Mouse (Mus musculus): ENCODE measurements around the gene Myoz2. TPM values are rescaled to one million over a fixed set of nuclear protein-coding genes. Genes with fewer than 3 reads are reported as not detected.
A peak's percentile ranks its signal among the peaks of the same experiment; 100 is the strongest.

Myoz2 gene
- polyA plus RNA-seq, 1 experiment from 2014 or later: 0.09 TPM

- Histone ChIP-seq H3K9ac (ENCODE audit: low read depth, low read length) (no peak overlapping the region), H3K4me1 (replicated peaks; ENCODE audit: control insufficient read depth, insufficient read depth, low read length) (0 out of 2 replicates have a peak, but pooled peaks cover 4% of the 10 kb centered on the region), H3K27me3 (replicated peaks; ENCODE audit: control insufficient read depth, insufficient read depth, low read length) (no peaks in the 10 kb centered on the region), H3K4me2 (replicated peaks; ENCODE audit: low read depth) (no peak overlapping the region), H3K4me3 (ENCODE audit: low read depth, low read length) (no peak overlapping the region), H3K27ac (ENCODE audit: low read depth, low read length) (peak overlapping the region; percentile 29; the same call in 1 of the 2 replicates), H3K9me3 (ENCODE audit: control insufficient read depth) (no peaks in the 10 kb centered on the region), H3K36me3 (ENCODE audit: control insufficient read depth, insufficient read depth) (no peaks in the 10 kb centered on the region; the same call in 1 of the 2 replicates)
- ATAC-seq: no peak; the same call in 1 of the 2 replicates
- no peak for TF ChIP-seq CTCF (IDR thresholded peaks at IDR 0.05; ENCODE audit: low read depth)
Measured at GRCm38 (mm10) chr3:123073351-123073750, 38.5 kb upstream of the Myoz2 start.

- no CpG with 5 or more reads among the region's 1 CpGs for WGBS
- ATAC-seq: peak; percentile 75
- Histone ChIP-seq H3K36me3 (ENCODE audit: control insufficient read depth, insufficient read depth) (no peaks in the 10 kb centered on the region; the same call in 1 of the 2 replicates), H3K4me1 (replicated peaks; ENCODE audit: control insufficient read depth, insufficient read depth, low read length) (0 out of 2 replicates have a peak, but pooled peaks cover 4% of the 10 kb centered on the region), H3K27ac (ENCODE audit: low read depth, low read length) (no peak overlapping the region), H3K9ac (ENCODE audit: low read depth, low read length) (no peak overlapping the region), H3K4me2 (replicated peaks; ENCODE audit: low read depth) (no peak overlapping the region), H3K9me3 (ENCODE audit: control insufficient read depth) (no peaks in the 10 kb centered on the region), H3K27me3 (replicated peaks; ENCODE audit: control insufficient read depth, insufficient read depth, low read length) (no peaks in the 10 kb centered on the region), H3K4me3 (ENCODE audit: low read depth, low read length) (no peak overlapping the region)
- no peak for TF ChIP-seq CTCF (IDR thresholded peaks at IDR 0.05; ENCODE audit: low read depth)
Measured at GRCm38 (mm10) chr3:123072472-123072871, 37.7 kb upstream of the Myoz2 start.

GRCm38 (mm10) chr3:123070996-123071395 lies 36.2 kb upstream of the Myoz2 start:
- Histone ChIP-seq H3K27me3 (replicated peaks; ENCODE audit: control insufficient read depth, insufficient read depth, low read length) (no peaks in the 10 kb centered on the region), H3K9ac (ENCODE audit: low read depth, low read length) (no peak overlapping the region), H3K36me3 (ENCODE audit: control insufficient read depth, insufficient read depth) (no peaks in the 10 kb centered on the region; the same call in 1 of the 2 replicates), H3K9me3 (ENCODE audit: control insufficient read depth) (no peaks in the 10 kb centered on the region), H3K4me3 (ENCODE audit: low read depth, low read length) (no peak overlapping the region), H3K4me2 (replicated peaks; ENCODE audit: low read depth) (no peak overlapping the region), H3K4me1 (replicated peaks; ENCODE audit: control insufficient read depth, insufficient read depth, low read length) (0 out of 2 replicates have a peak, but pooled peaks cover 4% of the 10 kb centered on the region), H3K27ac (ENCODE audit: low read depth, low read length) (no peak overlapping the region)
- 86% methylated on average over 1 of the region's 1 CpGs for WGBS
- no peak for ATAC-seq
- TF ChIP-seq CTCF (IDR thresholded peaks at IDR 0.05; ENCODE audit: low read depth): no peak

GRCm38 (mm10) chr3:123066836-123067235 lies 32.0 kb upstream of the Myoz2 start:
- 93% methylated on average over 7 of the region's 7 CpGs for WGBS
- H3K4me3 ChIP-seq (ENCODE audit: low read depth, low read length): no peak overlapping the region
- H3K4me1 ChIP-seq (replicated peaks; ENCODE audit: control insufficient read depth, insufficient read depth, low read length): peaks cover 7% of the 10 kb centered on the region; the same call in 1 of the 2 replicates
- no peaks in the 10 kb centered on the region for H3K27me3 ChIP-seq (replicated peaks; ENCODE audit: control insufficient read depth, insufficient read depth, low read length)
- no peak overlapping the region for H3K4me2 ChIP-seq (replicated peaks; ENCODE audit: low read depth)
- ATAC-seq: no peak
- H3K36me3 ChIP-seq (ENCODE audit: control insufficient read depth, insufficient read depth): no peaks in the 10 kb centered on the region
- no peak overlapping the region for H3K9ac ChIP-seq (ENCODE audit: low read depth, low read length)
- H3K27ac ChIP-seq (ENCODE audit: low read depth, low read length): no peak overlapping the region
- no peaks in the 10 kb centered on the region for H3K9me3 ChIP-seq (ENCODE audit: control insufficient read depth)
- TF ChIP-seq CTCF (IDR thresholded peaks at IDR 0.05; ENCODE audit: low read depth): no peak

- no peak for ATAC-seq
- Histone ChIP-seq H3K9me3 (ENCODE audit: control insufficient read depth) (no peaks in the 10 kb centered on the region), H3K4me2 (replicated peaks; ENCODE audit: low read depth) (no peak overlapping the region), H3K36me3 (ENCODE audit: control insufficient read depth, insufficient read depth) (no peaks in the 10 kb centered on the region), H3K27me3 (replicated peaks; ENCODE audit: control insufficient read depth, insufficient read depth, low read length) (no peaks in the 10 kb centered on the region), H3K4me1 (replicated peaks; ENCODE audit: control insufficient read depth, insufficient read depth, low read length) (peaks cover 7% of the 10 kb centered on the region; the same call in 1 of the 2 replicates), H3K4me3 (ENCODE audit: low read depth, low read length) (no peak overlapping the region), H3K27ac (ENCODE audit: low read depth, low read length) (no peak overlapping the region), H3K9ac (ENCODE audit: low read depth, low read length) (no peak overlapping the region)
- TF ChIP-seq CTCF (IDR thresholded peaks at IDR 0.05; ENCODE audit: low read depth): no peak
- WGBS: 50% methylated on average over 5 of the region's 5 CpGs
Measured at GRCm38 (mm10) chr3:123065466-123065865, 30.7 kb upstream of the Myoz2 start.

GRCm38 (mm10) chr3:123064186-123064585 lies 29.4 kb upstream of the Myoz2 start:
- no peak for TF ChIP-seq CTCF (IDR thresholded peaks at IDR 0.05; ENCODE audit: low read depth)
- Histone ChIP-seq H3K9me3 (ENCODE audit: control insufficient read depth) (no peaks in the 10 kb centered on the region), H3K9ac (ENCODE audit: low read depth, low read length) (no peak overlapping the region), H3K27me3 (replicated peaks; ENCODE audit: control insufficient read depth, insufficient read depth, low read length) (no peaks in the 10 kb centered on the region), H3K27ac (ENCODE audit: low read depth, low read length) (no peak overlapping the region), H3K4me1 (replicated peaks; ENCODE audit: control insufficient read depth, insufficient read depth, low read length) (peaks cover 11% of the 10 kb centered on the region; the same call in 1 of the 2 replicates), H3K4me2 (replicated peaks; ENCODE audit: low read depth) (no peak overlapping the region), H3K36me3 (ENCODE audit: control insufficient read depth, insufficient read depth) (no peaks in the 10 kb centered on the region), H3K4me3 (ENCODE audit: low read depth, low read length) (no peak overlapping the region)
- ATAC-seq: 0 out of 2 replicates have a peak, but pooled peaks have one; percentile 42
- WGBS: 28% methylated on average over 5 of the region's 5 CpGs
